Mouse (Mus musculus) retina, postnatal 7 days (tissue): ENCODE measurements at regions not wholly inside any gene's neighbourhood (a gene's known extent, or its start where the extent isn't known, plus 50 kb on each side); places are given as distances from the start of the nearest gene placed in this dataset.
A peak's percentile ranks its signal among the peaks of the same experiment; 100 is the strongest.

Experiments
- DNase-seq: peaks from one replicate; pipeline ENCODE4 v3.0.0-alpha.2; 2012; ENCODE audit warnings: low read depth, low spot score

- no peak for DNase-seq
These were observed 58.5 kb downstream of the Zfp36l2 start for GRCm38 (mm10) chr17:84129204-84129603.

DNA sequence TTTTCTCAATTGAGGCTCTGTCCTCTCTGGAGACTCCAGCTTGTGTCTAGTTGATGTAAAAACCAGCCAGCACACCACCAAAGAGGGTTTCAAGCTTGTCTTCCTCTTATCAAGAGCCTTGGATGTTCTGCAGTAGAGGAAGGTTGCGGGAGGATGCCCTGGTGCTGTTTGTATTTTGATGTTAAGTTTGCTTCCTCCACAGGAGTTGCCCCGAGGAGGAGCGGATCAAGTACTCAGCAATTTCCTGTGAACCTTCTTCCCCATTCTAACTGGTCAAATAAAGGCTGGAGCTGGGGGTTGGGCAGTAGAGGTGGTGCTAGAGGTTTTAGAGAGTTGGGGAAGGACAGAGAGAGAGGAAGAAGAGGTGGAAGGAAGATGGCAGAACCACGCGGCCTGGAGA lies 59.5 kb downstream of the Zfp36l2 start:
- DNase-seq, result no peak

DNA sequence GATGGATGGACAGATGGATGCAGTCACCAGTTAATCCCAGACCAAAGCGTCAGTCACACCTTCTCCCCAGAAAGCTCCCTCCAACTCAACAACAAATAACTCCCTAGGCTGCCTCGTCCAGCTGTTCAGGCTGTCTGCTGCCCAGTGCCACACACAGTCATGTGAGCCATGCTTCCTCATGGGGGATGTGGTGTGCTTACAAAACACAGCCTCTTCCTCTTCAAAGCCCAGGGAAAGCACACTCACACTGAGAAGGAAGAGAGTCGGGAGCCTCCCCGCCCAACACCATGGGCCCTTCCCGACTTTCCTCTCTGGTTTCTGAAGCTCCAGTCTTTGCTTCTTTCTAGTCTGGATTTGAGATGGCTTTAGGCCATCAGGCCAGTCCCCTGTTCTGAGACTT lies 61.6 kb downstream of the Zfp36l2 start:
- DNase-seq, result no peak

DNA sequence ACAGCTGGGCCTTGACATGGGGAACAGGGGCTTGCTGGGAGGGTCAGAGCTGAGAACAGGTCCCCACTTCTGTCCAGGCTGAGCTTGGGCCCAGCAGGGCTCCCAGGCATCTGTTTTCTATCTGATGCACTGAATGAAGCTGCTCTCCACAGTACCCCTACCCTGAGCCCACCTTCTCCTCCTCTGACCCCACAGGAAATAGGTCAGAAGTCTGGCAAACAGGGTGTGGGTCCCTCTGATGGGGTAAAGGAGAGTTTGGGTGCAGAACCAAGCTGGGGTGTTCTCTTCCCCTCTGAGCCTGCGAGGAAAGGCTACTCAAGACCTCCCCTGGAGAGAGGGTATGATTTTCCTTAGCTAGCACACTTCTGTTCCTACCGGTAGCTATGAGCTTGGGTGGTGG lies 64.6 kb downstream of the Zfp36l2 start:
- DNase-seq, result no peak

GRCm38 (mm10) chr17:84122486-84123131 lies 65.1 kb downstream of the Zfp36l2 start:
- DNase-seq, result no peak

DNA sequence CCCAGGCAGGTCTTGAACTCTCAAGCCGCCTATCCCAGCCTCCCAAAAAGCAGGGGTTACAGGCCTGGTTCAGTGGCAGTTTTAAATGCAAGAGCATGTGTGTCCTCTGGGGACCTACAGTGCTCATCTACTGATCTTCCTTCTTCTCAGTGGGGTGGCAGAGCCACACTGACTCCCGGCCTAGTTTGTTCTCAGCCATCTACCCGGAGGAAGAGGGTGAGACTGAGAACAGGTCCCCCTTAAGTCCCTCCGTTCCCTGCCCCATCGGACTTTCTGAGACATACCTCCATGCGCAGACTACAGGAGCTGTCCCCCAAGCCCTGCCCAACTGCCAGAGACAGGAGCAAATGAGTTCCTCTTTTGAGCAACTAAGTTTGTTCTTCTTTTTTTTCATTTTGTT lies 66.5 kb downstream of the Zfp36l2 start:
- DNase-seq, result no peak

- DNase-seq, result no peak
These were observed 68.3 kb downstream of the Zfp36l2 start for GRCm38 (mm10) chr17:84119221-84120017.

DNA sequence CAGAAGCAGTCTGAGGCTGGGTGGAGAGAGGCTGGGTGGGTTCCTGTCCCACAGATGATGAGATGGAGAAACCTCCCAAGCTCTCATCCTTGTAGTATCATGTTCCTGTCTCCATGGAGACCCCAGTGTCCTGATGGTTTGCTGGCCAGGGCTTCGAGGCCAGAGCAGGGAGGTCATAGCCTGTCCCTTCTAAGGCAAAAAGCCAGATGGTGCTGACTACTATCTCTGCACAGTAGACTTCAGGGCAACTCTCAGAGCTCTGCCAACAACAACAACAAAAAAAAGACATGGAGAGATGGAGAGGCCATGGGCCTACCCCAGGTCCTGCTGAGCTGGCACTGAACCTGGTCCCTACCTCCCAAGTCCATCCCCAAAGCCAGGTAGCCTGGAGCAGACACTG lies 69.0 kb downstream of the Zfp36l2 start:
- DNase-seq, result no peak

- no peak for DNase-seq
These were observed 69.5 kb downstream of the Zfp36l2 start for GRCm38 (mm10) chr17:84118271-84118670.

DNA sequence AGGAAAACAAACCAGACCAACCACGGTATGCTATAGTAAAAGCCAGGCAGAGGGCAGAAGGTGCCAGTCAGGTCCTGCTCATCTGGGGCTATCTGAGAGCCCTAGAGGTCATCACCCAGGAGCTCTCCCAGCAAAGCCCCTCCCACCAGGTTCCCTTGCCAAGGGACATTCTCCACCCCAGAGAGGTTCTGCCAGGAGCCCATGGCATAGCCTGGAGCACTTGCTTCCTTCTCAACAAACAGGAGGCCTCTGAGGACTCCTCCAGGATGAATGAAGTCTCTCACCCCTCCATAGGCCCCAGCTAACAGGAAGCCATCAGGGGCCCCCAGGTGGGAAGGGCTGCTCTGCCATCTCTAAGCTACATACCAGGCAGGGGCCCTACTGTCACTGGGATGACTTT lies 70.0 kb downstream of the Zfp36l2 start:
- DNase-seq, result no peak

DNA sequence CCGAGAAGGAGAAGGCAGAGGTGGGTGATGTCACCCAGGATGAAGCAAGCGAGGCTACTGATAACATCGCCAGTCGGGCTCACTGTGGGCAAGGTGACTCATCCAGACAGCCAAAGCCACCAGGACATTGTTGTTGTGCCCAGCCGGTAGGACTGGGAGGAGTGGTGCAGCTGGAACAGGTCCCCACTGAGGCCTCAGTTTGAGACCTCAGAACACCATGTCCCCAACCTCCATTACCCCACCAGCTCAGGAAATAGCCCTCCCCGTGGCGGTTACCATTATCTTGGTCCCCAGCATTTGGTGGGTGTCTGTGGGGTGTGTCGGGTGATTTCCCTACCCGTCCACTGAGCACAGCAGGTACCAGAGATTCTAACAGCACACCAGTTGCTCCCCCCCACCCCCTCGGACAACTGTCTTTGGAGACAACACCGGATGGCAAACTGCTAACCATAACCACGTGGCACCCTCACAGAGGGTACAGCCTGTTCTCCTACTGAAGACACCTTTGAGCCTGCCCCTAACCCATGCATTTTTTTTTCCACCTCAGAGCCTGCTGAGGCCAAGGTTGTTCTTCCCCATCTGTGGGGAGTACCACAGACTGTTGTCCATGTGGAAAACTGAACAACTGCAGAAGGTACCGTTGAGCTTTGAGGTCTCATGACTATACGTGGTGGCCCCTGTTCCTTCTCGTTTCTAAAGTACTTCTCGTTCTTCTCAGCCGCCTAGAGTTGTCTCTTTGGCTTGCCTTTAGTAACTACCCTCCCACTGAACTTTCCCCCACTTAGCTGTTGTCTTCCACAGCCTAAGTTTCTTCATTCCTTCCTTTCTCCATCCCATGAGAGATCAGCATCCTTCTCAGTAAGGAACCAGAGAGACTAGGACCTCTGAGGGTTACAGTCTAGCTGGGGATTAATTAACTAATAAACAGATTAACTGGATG lies 71.1 kb downstream of the Zfp36l2 start:
- no peak for DNase-seq

GRCm38 (mm10) chr17:84115957-84116339 lies 71.8 kb downstream of the Zfp36l2 start:
- DNase-seq, result no peak

- no peak for DNase-seq
These were observed 72.6 kb downstream of the Zfp36l2 start for GRCm38 (mm10) chr17:84115133-84115532.

DNA sequence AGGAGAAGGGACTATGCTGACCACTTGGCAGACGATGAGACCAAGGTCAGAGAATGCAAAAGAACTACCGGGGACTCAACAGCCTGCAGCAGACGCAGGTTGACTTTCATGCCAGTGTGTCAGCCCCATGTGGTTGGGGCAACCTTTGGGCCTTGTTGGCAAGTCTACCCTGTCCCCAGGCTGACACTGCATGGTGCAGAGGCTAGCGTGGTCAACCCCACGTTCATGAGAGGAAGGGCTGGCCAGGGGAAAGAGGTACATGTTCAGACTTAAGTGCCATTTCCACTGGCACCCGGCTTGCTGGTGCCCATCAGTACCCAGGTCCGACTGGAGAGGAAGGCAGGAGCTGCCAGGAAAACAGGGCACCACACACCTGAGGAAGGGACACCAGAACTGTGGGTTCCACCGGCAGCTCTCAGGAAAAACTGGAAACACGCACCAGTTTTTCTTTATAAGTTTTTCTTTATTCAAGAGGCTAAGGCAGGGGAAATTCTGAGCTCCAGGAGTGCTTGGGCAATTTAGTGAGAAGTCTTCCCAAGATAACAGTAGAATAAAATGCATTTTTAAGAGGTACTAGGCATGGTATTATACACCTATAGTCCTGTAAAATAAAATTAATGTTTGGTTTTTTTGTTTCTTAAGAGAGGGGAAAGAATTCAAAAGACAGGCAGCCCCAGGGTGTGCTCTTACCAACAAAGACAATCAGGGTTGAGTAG lies 73.3 kb downstream of the Zfp36l2 start:
- DNase-seq, result no peak

DNA sequence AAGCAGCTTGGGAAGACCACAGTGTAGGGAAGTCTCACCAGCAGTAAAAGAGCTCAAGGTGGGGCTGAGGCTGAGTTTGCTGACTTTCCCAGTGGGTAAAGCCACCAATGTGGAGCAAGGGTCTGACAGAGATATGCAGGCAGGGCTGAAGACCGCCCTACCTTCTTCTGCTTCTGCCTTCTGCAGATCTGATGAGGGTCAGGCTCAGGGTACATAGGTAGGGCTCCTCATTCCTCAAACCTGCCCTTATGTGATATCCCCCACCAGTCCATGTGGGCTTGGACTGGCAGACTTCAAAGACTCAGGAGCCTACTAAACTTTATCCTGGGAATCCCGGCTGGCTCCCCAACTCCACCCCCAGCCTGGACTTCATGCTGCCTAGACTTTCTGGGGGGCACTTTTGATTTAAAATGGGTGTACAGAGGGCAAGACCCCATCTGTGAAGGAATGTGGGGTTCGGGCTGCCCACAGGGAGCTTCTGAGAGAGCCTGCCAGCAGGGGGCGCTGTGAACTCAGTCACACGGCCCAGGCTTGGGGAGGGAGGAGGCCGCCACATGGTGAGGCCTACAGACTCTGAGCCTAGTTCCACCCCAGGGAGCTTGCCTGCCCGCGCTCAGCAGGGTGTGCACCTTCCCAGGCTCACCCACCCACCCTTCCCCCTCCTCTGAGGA lies 74.0 kb downstream of the Zfp36l2 start:
- peak; percentile 52 for DNase-seq

DNA sequence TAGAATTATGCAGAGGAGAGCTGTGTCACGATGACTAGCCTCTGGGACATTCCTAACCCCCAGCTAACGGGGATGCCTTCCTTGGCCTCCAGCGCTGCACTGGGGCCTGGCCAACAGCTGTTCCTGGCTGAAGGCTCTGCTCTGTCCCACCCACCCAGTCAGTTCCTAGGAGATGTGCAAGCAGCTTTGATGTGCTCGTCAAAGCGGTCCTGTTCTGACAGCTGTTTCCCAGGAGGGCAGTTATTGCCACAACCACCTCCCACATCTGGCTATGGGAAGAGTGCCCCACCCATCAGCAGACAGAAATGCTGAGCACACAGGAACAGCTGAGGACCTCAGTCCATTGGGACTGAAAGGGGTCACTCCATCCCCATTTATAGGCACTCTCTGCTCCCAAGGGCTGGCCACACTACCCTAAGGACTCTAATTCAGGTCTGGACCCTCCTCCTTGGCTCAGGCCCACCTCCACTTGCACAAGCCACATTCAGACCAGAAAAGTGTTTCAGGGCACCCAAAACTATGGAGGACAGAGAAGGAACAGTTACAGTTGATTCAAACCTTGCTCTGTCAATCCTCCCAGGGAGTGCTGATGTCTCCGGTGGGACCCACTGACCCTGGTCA lies 75.2 kb downstream of the Zfp36l2 start:
- DNase-seq, result no peak

- no peak for DNase-seq
These were observed 75.9 kb downstream of the Zfp36l2 start for GRCm38 (mm10) chr17:84111787-84112370.

- no peak for DNase-seq
These were observed 76.8 kb downstream of the Zfp36l2 start for GRCm38 (mm10) chr17:84110945-84111344.

DNA sequence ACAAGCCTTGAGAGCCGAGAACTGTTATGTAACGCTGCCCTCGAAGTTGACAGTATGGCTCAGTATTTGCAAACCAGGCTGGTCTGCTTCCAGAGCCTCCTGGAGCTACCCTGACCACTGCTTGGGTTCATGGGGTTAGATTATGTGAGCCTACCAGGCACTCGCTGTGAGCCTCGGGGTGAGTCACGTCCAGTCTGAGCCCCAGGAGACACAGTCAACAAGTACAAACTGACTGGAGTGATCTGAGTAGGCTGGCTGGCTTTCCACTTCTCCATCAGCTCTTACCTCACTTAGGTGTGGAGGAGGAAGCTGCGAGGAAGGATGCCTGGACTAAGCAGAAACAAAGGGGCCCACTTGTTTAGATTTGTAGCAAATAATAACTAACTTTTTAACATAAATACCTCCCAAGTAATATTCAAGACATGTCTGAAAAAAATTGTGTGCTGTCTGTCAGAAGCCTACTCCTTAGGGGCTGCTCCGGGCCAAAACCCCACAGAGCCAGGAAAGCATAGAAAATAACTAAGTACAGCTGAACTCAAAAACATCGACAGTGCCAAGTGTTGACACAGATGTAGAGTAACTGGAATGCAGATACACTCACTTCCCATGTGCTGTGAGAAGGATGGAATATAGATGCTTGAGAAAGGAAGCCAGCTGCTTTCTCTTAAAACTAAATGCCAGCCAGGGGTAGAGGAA lies 77.6 kb downstream of the Zfp36l2 start:
- DNase-seq, result no peak
